Mouse (Mus musculus): ENCODE data around the gene Gm11487.

GRCm38 (mm10) chr4:73442568-73442967 is 37.7 kb upstream of the Gm11487 start:
- no peak for TF ChIP-seq CTCF (IDR thresholded peaks at IDR 0.05; ENCODE audit: low read depth, low read length)
- TF ChIP-seq EP300 (IDR thresholded peaks at IDR 0.05; ENCODE audit: insufficient read depth, low read depth, low read length), result no peak
- TF ChIP-seq POLR2A (IDR thresholded peaks at IDR 0.05; ENCODE audit: insufficient read depth, low read length), result no peak
